Mouse (Mus musculus): ENCODE measurements at regions not wholly inside any gene's neighbourhood (a gene's known extent, or its start where the extent isn't known, plus 50 kb on each side); places are given as distances from the start of the nearest gene placed in this dataset.

GRCm38 (mm10) chr9:93777784-93778402, 760.0 kb downstream of the 1190002N15Rik start:
- DNase-seq (ENCODE audit: low read depth, low spot score) = peak; percentile 39
